Mouse (Mus musculus): Measurements from ENCODE around the gene Synm.

Gene Synm

DNA sequence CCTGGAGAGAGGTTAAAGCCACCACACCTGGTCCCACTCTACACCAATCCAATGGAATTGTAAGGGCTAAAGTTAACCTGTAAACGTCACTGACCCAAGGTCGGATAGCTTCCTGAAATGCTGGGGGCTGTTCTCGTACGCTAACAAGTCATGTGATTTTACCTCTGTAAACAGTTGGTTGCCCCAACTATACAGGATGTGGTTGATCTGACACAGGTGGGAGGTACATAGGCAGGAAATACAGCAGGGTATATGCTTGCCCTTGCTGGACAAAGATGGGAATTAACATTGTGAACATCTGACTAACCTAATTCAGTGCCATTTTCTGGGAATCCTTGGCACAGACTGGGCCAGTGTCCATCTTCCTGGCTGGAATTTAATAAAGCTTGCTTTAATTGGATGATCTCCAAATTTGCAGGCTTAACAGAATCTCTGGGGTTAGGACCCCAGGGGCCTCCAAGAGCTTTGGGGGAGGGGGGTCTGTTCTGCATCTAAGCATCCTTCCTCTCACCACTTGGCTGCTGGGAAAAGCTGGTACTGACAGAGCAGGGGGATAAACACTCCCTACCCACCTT lies 11.7 kb downstream of the Synm start:
- no peak for DNase-seq

DNA sequence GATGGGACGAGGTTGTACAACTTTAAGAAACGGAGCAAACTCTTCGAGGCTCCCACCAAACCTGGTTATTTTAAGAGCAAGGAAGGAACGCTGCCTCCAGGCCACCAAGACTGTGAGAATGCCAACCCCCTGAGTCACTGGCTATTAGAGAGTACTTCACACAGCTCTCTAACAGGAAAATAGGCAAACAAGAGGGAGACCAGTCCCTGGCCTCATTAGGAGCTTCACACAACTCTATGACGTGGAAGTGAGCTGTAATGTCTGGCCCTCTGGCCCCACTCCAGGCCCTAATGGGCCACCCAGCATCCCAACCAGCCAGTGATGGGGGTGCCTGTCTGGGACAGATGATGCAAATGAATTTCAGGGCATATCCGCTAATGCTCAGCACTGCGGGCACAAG lies 17.8 kb downstream of the Synm start:
- no peak for DNase-seq

DNA sequence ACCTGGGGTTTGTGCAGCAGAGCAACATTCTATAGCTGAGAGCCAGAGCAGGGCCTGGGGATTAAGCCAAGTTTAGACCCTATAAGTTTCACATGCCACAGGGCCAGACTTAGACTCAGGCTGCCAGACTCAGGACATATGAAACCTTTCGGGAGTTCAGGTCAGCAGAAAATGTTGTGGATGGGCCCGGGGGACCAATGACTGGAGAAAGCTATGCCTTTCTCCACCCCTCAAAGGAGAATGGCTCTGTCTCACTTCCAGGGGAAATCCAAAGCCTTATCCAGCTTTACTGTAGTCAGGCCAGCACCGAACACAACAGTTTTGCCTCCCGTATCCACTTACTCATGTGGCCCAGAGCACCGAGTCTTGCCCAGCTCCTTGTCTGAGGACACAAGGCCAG lies 18.7 kb downstream of the Synm start:
- no peak for DNase-seq

DNA sequence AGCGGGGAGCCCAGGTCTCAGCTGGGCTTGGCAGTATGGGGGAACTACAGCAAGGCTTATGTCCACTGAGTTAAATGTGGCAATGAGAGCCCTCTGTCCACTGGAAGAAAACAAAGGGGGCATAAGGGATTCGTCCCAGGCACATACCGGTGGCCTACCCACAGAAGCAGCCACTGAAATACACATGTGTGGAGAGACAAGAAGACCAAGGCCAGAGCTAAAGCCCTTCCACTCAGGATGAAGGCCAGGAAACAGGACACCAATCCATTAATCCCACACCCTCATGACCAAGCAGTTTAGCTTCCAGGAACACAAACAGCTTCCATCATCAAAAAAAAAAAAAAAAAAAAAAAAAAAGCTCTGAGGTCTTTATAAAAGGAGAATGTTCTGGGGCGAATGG lies 19.2 kb downstream of the Synm start:
- no peak for DNase-seq

DNA sequence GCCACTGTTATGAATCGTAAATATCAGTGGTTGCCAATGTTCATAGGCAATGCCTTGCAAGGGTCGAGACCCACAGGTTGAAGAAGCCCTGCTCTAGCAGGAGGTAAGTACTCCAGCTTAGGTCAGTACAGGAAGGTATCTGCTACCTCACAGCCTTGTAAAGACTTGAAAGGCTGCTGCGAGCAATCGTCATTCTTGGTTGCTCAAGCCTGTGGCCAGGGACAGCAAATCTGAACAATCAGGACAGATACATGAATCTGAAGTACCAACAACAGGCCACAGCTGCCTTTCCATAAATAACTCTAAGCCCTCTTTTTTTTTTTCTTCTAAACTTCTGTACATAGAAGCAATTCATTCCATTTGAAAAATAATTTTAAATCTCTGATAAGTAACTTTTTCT lies 27.3 kb downstream of the Synm start:
- DNase-seq: no peak

DNA sequence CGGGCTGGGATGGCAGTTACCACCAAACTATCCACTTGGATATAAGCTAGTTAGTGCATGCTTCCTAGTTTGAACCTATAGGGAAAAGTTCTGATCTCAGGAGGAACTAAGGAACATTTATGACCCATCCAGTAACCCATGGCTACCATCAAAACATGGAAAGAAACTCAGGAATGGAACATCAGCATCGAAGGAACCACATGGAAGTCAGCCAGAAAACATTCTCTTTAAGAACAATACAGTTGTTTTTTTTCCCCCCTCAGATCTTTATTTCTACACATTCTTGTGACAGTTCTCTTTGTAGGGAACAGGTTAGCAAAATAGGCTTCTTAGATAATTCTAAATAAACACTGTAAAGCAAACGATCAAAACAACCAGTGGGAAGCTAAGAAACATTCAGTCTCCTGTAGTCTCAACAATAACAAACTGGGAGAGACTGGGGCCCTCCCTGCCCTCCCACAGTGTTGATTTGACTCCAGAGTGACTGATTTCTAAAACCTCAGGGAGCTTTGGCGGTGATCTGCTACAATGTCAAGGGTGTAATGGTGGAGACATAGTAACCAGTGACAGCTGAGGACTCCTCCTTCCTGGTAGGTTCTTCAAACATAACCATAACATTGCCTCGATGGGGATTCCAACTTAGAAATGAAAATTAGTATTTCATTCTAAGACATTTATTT lies 29.0 kb downstream of the Synm start:
- no peak for DNase-seq

DNA sequence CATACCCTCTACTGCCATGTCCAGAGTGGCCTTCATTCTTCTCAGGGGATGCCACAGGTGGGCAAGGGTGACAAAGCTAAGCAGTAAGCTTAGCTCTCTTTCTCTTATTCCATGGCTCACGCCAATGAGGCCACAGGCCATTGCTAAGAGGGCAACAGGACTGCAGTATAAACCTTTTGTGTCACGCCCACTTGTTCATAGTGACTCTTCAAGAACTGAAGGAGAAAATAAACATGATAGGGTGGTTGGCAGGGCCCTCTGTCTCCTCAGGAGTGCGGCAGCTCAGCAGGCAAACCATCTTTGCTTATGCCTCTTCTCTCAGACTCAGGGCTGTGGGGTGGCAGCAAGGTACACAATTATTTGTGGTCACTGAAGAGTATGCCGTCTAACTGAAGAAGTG lies 30.7 kb downstream of the Synm start:
- no peak for DNase-seq

DNA sequence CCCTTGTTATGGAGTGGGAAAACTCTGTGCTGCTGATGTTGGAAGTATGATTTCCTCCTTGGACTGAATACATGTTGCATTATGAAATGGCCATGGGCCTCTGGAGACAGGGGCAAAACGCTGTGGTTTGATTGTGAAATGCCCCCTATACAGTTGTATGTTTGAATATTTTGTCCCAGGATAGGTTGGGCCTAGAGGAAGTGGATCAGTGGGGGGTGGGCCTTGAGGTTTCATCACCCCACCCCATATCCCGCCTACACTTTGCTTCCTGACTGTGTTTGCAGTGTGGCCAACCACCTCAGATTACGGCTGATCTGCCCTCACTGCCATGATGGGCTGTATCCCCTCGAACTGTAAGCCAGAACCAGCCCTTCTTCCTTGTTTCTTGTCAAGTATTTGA lies 31.3 kb downstream of the Synm start:
- DNase-seq: no peak

DNA sequence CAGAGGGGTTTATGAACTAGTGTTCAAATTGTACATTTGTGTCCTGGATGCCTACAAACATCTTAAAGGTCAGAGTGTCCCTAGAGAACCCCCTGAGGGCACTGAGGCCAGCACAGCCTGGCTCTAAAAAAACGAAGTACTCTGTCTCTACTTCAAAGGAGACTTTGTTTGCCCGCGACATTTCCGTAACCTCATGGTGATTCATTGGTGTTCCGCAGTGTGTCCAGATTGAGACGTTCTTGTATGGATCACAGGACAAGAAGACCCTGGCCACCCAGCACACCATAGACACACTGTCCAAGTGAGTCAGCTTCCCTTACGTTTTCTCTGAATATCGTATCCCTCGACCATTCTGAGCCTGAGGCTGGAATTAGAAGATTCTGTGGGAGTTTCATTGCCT lies 34.5 kb downstream of the Synm start:
- DNase-seq: no peak

DNA sequence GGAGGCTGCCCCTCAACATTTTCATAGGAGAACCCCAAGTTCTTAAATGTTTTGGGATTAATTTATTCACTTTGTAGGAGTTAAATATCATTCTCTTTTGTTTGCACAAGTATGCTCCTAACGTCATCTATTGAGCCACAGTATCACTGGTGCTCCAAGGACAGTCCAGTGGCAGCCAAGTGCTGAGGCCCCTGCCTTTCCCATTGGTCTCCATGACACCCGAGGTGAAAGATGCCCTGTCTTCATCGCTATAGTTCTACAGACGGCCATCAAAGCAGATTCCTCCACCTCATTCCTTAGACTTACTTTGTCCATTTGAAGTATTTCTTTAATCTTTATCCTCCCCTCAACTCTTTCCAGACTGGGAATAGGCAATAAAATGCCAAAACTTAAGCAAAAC lies 35.0 kb downstream of the Synm start:
- no peak for DNase-seq

DNA sequence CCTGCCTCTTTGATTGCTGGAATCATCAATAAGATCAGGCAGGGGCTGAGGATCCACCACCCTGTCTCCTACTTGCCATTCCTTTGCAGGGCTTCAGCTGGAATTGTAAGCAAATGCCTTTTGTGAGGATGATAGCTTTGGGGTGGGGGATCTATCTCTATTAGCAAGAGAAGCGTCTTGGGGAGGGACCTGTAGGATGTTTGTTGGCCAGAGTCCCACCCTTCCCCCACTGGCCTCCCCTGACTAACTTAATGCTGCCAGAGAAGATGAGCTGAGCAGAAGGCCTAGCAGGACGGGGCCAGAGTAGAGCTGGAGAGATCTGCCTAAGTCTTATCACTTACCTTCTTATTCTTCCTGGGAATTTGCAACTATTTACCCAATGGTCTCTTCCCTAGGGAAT lies 37.4 kb downstream of the Synm start:
- DNase-seq: no peak

DNA sequence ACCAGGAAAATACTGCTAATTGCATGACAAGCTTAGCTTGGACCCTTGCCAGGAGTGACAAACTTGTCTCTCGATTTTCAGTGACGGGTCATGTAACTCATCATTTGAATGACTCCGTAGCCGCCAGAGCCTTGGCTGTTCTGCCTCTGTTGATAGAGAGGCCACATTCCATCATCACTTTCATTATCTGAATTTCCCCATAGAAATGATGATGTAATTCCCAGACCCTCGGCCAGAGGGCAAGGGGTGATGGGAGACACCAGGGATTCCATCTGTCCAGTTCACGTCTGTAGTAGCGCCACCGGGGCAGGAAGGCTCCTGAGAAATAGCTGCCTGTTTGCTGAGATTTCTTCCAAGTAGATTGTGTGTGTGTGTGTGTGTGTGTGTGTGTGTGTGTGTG lies 40.7 kb downstream of the Synm start:
- DNase-seq: no peak

DNA sequence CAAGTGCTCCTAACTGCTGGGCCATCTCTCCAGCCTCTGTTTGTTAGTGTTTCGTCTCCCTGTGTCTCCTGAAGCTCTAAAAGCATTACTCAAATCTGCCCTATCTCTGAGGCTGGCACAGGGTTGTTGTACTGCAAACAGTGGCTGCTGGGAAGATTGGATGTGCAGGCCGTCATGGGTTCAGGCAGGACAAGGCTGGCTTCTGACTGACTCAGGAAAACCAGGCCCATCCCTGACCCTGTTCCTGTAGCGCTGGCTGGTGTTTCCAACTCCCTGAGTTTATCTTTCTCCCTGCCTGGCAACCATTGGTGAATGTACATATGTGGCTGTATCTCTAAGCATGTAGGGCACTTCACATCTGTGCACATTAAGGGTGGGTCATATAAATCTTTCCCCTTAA lies 42.0 kb downstream of the Synm start:
- no peak for DNase-seq

DNA sequence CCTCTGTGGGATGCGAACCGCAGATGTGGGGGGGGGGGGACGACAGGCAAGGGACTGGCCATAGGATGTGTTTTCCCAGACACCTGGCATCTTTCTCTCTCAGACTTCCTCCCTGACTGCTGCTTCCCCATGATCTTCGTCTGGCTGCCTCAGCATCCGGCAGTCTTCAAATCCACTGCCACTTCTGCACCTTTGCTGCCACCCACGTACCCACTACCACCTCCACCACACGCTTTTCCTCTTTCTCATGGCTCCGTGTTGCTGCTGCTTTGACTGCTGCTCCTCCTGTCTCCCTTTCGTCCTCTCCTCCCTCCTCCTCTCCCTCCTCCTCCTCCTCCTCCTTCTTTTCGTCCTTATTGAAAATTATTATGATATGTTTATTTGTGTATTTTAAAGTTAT lies 42.6 kb downstream of the Synm start:
- no peak for DNase-seq

DNA sequence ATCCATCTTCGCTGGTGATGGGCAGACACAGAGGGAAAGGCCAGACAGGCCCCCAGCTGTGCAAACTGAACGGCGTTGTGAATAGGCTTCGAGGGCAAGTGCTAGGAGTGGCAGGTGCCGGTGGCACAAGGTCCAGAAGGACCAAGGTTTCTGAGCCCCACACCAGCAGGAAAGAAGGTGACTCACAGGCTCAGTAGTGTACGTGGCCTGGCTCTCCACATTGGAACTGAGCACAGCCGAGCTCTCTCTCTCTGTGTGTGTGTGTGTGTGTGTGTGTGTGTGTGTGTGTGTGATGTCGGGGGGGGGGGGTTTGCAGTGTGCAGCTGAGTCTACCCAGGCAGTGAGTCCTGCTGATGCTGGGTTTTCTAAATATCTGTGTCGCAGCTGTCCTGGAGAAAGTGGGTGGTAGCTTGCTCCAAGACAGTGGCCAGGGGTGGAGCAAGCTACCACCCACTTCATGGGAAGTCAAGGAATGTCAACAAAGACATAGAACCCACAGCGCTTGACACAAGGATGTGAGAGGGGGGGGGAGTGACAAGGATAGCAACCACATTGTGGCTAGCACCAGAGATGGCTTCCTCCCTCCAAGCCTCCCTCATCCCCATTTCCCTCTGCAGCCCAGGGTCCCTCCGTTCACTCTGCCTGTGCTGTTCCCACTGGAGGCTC lies 43.2 kb downstream of the Synm start:
- DNase-seq: no peak

DNA sequence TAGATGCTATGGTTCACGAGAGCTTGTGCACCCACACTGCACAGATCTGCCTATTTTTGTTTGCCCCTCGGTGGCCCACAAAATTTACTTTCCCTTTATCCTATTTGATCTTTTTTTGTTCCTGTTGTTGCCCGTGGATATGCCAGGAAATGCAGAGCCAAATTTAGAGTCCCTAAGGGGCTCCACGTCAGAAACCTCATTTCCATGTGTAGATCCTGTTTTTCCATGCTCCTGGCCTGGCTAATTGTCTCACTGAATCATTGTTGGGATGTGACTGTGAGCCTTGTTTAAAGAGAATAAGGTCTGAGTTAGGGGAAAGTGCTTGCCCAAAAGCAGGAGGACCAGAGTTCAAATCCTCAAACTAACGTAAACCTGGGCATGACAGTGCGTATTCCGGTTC lies 44.4 kb downstream of the Synm start:
- DNase-seq: peak; percentile 17

DNA sequence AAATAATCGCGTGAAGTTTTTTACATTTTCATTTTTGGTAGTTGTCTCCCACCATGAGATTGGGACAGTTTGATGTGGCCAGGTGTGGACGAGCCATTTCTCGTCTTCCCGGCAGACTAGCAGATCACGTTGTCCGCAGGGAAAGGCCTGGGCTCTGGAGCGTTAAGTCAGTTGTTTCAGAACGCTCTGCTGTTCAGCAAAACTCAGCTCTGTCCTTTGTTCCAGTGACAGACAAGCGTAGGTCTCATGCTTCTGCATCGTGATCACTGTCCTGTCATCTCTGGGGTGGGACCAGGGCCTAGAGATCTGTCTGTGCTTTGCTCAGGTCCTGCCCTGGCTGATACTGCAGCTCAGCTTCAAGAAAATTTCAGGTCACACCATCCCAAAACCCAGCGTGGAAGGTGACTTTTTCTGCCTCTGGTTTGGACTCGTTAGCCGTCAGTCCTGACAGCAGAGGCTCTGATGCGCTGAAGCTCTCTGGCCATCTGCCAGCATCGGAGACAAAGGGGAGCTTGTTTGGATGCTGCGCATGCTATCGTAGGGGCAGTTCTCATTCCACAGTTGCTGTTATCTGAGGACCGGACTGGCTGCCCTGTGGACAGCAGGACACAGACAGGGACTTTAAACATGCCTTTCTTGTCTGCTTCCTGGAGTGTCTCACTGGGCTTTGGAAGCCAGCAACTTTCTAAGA lies 45.6 kb downstream of the Synm start:
- DNase-seq: no peak

DNA sequence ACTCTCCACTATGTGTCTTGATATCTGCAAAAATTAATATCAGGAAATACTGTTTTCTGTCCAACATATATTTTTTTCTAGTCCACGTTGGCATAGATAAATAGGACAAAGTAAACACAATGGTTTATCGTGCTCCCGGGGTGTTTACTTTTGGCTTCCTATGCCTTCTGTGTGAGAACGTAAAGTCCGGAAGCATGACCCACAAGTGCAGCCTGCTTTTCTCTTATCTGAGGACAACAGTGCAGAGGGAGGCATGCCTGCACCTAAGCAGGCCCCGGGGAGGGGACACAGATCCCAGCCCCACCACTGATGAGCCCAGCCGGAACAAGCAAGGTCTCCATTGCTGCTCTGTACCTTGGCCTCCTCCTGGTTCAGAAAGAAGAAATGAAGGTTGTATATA lies 49.3 kb downstream of the Synm start:
- no peak for DNase-seq

DNA sequence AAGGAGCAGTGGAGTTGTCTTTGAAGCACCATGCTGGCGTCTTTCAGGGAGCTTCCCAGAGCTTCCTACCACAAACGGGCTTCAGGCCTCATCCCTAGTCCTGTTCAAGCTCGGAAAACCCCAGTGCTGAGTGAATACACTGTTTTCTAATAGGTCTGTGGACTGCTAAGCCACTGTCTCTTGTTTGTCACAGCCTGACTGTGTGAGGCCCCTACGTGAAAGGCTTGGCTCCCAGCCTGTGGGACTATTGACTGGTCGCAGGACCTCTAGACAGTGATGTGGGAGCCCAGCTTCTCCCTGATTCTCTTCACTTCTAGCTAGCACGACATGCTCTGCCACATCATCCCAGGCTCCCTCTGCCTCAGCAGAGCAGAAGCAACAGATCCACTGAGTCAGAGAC lies 51.4 kb downstream of the Synm start:
- DNase-seq: no peak

DNA sequence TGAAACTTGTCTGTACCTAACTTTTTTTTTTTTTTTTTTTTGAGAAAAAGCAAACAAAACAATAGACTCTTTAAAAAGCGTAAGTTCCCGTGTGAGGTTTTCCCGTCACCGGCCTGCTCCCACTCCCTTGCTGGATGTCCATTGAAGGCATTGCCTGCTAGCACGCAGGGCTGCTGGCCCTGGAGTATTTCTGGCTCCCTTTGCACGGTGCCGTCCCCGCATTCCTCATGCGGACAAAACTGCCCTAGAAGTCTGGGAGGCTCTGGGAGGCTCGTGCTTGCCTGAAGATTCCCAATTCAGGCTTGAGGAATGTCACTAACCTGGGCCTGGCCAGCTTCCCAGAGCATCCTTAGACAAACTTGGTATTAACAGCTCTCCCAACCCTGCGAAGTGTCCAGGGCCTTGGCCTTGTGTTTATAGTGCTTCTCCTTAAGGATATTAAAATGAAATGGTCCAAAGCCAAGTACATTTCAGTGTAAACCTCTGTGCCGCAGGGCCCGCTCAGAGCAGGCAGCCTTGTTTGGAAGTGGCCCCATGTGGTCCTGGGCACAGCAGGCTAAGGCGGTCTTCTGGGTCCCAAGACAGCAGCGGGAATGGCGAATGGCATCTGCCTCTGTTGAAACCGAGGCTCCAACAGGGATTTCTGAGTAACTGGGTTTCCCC lies 58.2 kb downstream of the Synm start:
- no peak for DNase-seq

DNA sequence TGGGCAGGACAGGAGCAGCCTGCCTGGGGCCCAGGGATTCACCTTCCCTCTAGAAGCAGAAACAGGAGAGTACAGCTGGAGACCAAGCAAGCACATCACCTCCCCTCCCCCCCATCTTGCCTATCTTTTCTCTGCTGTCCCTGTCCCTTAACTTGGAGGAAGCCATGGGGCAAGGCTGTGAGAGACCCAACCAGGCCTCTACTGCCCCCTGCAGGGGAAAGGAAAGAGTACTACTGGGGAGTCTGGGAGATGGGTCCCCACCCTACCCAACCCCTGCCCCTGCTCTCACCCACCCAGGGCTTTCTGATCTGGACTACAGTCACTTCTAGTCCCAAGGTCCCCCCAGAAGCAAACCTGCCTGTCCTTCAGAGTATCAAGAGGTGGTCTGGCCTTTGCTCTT lies 58.7 kb downstream of the Synm start:
- DNase-seq: no peak

DNA sequence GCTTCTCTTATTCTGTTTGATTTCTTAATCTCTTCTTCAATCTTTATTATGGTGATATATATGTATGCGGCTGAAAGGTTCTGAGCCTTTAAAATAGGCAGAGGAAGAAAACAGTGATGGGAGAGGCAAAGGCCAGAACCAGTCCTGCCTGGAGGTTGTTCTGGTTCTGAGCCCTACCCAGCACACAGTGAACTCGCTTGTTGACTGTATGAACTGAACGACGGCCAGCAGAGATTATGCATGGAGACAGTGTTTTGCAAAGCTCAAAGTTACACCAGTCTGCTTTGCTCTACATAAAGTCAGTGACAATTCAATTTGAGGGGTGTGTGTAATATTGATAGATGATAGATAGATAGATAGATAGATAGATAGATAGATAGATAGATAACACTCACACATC lies 60.2 kb downstream of the Synm start:
- DNase-seq: no peak

DNA sequence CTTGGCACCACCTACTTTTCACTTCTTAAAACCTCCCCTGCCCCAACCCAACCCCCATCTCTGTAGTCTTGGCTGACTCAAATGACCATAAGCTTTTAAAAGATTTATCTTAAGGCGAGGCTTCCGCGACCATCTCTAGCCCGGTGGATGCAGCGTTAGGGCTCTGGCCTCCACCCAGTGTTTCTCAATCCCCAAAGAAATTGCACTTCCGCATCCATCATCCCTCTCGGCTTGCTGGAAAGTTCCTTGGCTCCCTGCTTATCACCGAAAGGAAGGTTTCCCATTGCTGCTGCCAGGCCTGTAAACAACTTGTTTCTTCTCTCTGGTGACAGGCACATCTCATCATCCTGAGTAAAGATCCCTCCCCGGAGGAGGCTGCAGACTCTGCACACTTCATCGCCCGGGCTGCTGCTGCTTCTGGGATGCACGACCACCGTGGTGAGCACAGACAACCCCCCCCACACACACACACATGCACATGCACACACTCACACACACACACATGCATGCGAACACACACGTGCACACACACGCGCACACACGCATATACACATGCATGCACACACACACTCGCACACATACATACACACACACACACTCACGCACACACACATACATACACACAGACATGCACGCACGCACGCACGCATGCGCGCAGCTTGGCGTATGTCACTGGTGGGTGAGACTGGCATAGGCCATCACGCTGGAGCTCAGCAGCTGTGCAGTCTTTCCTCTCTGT lies 61.5 kb downstream of the Synm start:
- no peak for DNase-seq
